Comparison of ENCODE assay signal across 13 mouse cellular contexts in genomic region chr12:111441523-111441922, GRCm38 (mm10). TPM values are rescaled to one million over a fixed set of nuclear protein-coding genes. Genes with fewer than 3 reads are reported as not detected.
DNase-seq lines count a peak whose midpoint lies in the region; ATAC-seq lines count a peak whose summit lies in the region.
"Had no signal": no experiment of that assay in that cellular context is flagged by ENCODE, and none has a peak within 500 bp of the region (broad histone marks: within the 10 kb centered on the region; RNA-seq: fewer than 3 reads in every experiment).

No protein-coding gene starts in this region.

- ATAC-seq in heart, embryonic 15.5 days (replicated peaks; ENCODE audit: insufficient number of reproducible peaks, insufficient read depth, low FRiP score, low read depth): no peak
- peak; percentile 3; the same call in 1 of the 2 replicates for ATAC-seq in megakaryocyte, adult 5-6 weeks (ENCODE audit: poor library complexity, severe bottlenecking)

- peak overlapping the region; percentile 72; the same call in 1 of the 2 replicates for H3K4me2 ChIP-seq in heart, embryonic 15.5 days

- H3K27ac ChIP-seq in heart, embryonic 15.5 days: no peak overlapping the region
- no peak overlapping the region for H3K27ac ChIP-seq in embryonic facial prominence, embryonic 10.5 days (replicated peaks)
- H3K27ac ChIP-seq in forebrain, embryonic 10.5 days: no peak overlapping the region
- H3K27ac ChIP-seq: hindbrain, embryonic 12.5 days; lung, embryonic 15.5 days had no signal

- H3K4me1 ChIP-seq in heart, embryonic 15.5 days (replicated peaks): peaks cover 30% of the 10 kb centered on the region
- peaks cover 56% of the 10 kb centered on the region for H3K4me1 ChIP-seq in embryonic facial prominence, embryonic 10.5 days
- H3K4me1 ChIP-seq in forebrain, embryonic 10.5 days: peaks cover 53% of the 10 kb centered on the region

- H3K27me3 ChIP-seq in heart, embryonic 15.5 days: peaks cover 79% of the 10 kb centered on the region
- peaks cover 93% of the 10 kb centered on the region for H3K27me3 ChIP-seq in embryonic facial prominence, embryonic 10.5 days (replicated peaks; ENCODE audit: low read depth, poor library complexity, severe bottlenecking)
- H3K27me3 ChIP-seq in forebrain, embryonic 10.5 days (ENCODE audit: poor library complexity, severe bottlenecking): peaks cover 93% of the 10 kb centered on the region

- WGBS in heart, embryonic 15.5 days: 65% methylated on average over 3 of the region's 3 CpGs
- 67% methylated on average over 3 of the region's 3 CpGs for WGBS in embryonic facial prominence, embryonic 10.5 days
- WGBS in forebrain, embryonic 10.5 days: 58% methylated on average over 3 of the region's 3 CpGs

- no peaks in the 10 kb centered on the region for H3K36me3 ChIP-seq in heart, embryonic 15.5 days
- H3K36me3 ChIP-seq in embryonic facial prominence, embryonic 10.5 days (replicated peaks): no peaks in the 10 kb centered on the region
- no peaks in the 10 kb centered on the region for H3K36me3 ChIP-seq in forebrain, embryonic 10.5 days (replicated peaks)
- H3K36me3 ChIP-seq: hindbrain, embryonic 12.5 days; lung, embryonic 15.5 days had no signal

- H3K4me3 ChIP-seq in heart, embryonic 15.5 days: no peak overlapping the region
- peak overlapping the region; percentile 61 for H3K4me3 ChIP-seq in embryonic facial prominence, embryonic 10.5 days
- H3K4me3 ChIP-seq in forebrain, embryonic 10.5 days: no peak overlapping the region

- DNase-seq in heart, adult 9 months (ENCODE audit: low spot score in 2 of 2): no peak
- DNase-seq in right cerebral cortex, adult 18-20 months: peak; percentile 58
- DNase-seq in right cerebral cortex, postnatal 4 days: no peak
- no peak for DNase-seq in embryonic facial prominence, embryonic 10.5 days (ENCODE audit: low spot score)
- no peak for DNase-seq in forebrain, embryonic 10.5 days (ENCODE audit: extremely low spot score, low spot score)
- DNase-seq: cerebellum, postnatal 10 days; thymus, postnatal 36 days had no signal

- no peak overlapping the region for H3K9ac ChIP-seq in heart, embryonic 15.5 days
- H3K9ac ChIP-seq: hindbrain, embryonic 12.5 days; lung, embryonic 15.5 days had no signal

- no peaks in the 10 kb centered on the region for H3K9me3 ChIP-seq in heart, embryonic 15.5 days (replicated peaks)
- 0 out of 2 replicates have a peak, but pooled peaks cover 2% of the 10 kb centered on the region for H3K9me3 ChIP-seq in embryonic facial prominence, embryonic 10.5 days
- H3K9me3 ChIP-seq in forebrain, embryonic 10.5 days: 0 out of 2 replicates have a peak, but pooled peaks cover 4% of the 10 kb centered on the region
- H3K9me3 ChIP-seq: hindbrain, embryonic 12.5 days; lung, embryonic 15.5 days had no signal

RNA-seq across cellular contexts. Expression of gene Tnfaip2, which starts 0.7 kb away (rescaled TPM):
- 4.8 and 8.1 TPM in 2 replicates for polyA plus RNA-seq in heart, embryonic 15.5 days (2015; fragmentation: Nextera tagmentation; extraction: Ambion mirVana)
- polyA plus RNA-seq in embryonic facial prominence, embryonic 10.5 days (2016; fragmentation: Nextera tagmentation; extraction: Ambion mirVana): 3.9 and 4.0 TPM in 2 replicates
- 42.7 and 43.7 TPM in 2 replicates for total RNA-seq in megakaryocyte, adult 5-6 weeks (2015)
- 81.0 and 109 TPM in 2 replicates for total RNA-seq in megakaryocyte, adult 5-6 weeks (2017)
- 2.1 and 4.4 TPM in 2 replicates for polyA plus RNA-seq in forebrain, embryonic 10.5 days (2016; fragmentation: Nextera tagmentation; extraction: Ambion mirVana)

RNA-seq across cellular contexts. Expression of gene Exoc3l4, which starts 24.7 kb away (rescaled TPM):
- polyA plus RNA-seq in heart, embryonic 15.5 days (2015; fragmentation: Nextera tagmentation; extraction: Ambion mirVana): 8.0 and 15.1 TPM in 2 replicates
- 5.7 and 7.0 TPM in 2 replicates for polyA plus RNA-seq in embryonic facial prominence, embryonic 10.5 days (2016; fragmentation: Nextera tagmentation; extraction: Ambion mirVana)
- 0.39 and 1.1 TPM in 2 replicates for total RNA-seq in megakaryocyte, adult 5-6 weeks (2015)
- total RNA-seq in megakaryocyte, adult 5-6 weeks (2017): 0.29 TPM in 1 of 2 replicates, not detected in the other
- 5.2 and 5.6 TPM in 2 replicates for polyA plus RNA-seq in forebrain, embryonic 10.5 days (2016; fragmentation: Nextera tagmentation; extraction: Ambion mirVana)

RNA-seq across cellular contexts. Expression of gene Lbhd2, which starts 34.9 kb away (rescaled TPM):
- polyA plus RNA-seq in heart, embryonic 15.5 days (2015; fragmentation: Nextera tagmentation; extraction: Ambion mirVana): 0.45 and 1.6 TPM in 2 replicates
- polyA plus RNA-seq in embryonic facial prominence, embryonic 10.5 days (2016; fragmentation: Nextera tagmentation; extraction: Ambion mirVana): not detected in 2 replicates
- total RNA-seq in megakaryocyte, adult 5-6 weeks (2015): not detected in 2 replicates
- total RNA-seq in megakaryocyte, adult 5-6 weeks (2017): not detected in 2 replicates
- 0.25 TPM in 1 of 2 replicates, not detected in the other for polyA plus RNA-seq in forebrain, embryonic 10.5 days (2016; fragmentation: Nextera tagmentation; extraction: Ambion mirVana)
- total RNA-seq: CH12.LX; gastrocnemius, adult 18-20 months had no signal

RNA-seq across cellular contexts. Expression of gene Gm266, which starts 44.1 kb away (rescaled TPM):
- 2.0 and 5.2 TPM in 2 replicates for polyA plus RNA-seq in heart, embryonic 15.5 days (2015; fragmentation: Nextera tagmentation; extraction: Ambion mirVana)
- polyA plus RNA-seq in embryonic facial prominence, embryonic 10.5 days (2016; fragmentation: Nextera tagmentation; extraction: Ambion mirVana): 15.7 and 19.8 TPM in 2 replicates
- not detected in 2 replicates for total RNA-seq in megakaryocyte, adult 5-6 weeks (2015)
- not detected in 2 replicates for total RNA-seq in megakaryocyte, adult 5-6 weeks (2017)
- 7.1 and 9.8 TPM in 2 replicates for polyA plus RNA-seq in forebrain, embryonic 10.5 days (2016; fragmentation: Nextera tagmentation; extraction: Ambion mirVana)
- total RNA-seq: CH12.LX had no signal
